Mouse (Mus musculus): ENCODE measurements around the gene Rgs9.

Gene Rgs9

DNA sequence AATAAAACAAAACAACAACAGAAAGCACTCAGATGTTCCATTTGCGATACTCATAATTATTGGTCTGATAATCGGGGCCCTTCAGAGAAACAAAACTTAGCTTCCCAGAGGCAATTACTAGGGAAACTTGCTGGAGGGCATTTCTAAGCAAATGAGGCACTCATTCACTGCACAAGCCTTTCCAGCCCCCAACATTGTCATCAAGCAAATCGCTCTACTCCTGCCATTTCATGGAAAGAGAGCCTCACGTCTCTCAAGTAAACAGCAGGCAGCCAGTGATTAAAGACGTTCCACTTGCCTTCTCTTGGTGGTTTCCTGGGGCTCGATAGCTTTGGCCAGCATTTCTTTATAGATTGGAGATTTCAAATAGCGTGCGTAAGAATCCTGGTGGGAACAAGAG, 60.1 kb downstream of the Rgs9 start:
- DNase-seq: no peak

DNA sequence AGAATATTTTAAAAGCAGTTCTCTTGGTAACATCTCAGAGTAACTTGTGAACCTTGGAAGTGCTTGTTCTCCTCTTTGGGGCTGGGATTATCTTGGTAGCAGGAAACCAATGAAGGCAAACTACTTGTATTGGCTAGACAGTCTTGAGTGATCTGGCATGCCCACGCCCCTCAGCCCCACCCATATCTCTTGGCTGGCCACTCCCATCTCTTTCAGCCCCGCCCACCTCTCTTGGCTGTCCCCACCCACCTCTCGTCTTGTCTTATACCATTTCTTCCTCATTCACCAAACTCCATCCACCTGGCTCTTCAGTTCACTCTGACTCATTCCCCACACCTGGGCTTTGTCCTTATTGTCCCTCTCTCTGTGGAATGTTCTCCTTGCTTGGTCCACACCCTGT, 64.3 kb downstream of the Rgs9 start:
- DNase-seq: no peak

DNA sequence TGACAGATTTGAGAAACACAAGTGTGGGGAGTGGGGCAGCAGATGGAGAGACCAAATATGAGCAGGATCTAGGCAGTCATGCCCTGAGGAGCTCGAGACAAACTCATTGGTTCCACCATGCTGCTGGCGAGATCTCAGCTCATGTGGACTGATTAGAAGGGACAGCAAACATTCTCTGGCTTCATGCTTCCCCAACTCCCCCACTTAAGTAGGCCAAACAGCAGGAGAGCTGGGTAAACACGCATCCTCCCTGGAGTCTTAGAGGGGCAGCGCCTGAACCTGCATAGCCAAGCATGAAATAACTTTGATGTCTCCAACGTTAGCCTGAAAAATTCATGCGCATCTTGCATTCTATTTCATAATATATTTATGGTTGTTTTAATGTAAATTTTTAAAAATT, 65.1 kb downstream of the Rgs9 start:
- no peak for DNase-seq

DNA sequence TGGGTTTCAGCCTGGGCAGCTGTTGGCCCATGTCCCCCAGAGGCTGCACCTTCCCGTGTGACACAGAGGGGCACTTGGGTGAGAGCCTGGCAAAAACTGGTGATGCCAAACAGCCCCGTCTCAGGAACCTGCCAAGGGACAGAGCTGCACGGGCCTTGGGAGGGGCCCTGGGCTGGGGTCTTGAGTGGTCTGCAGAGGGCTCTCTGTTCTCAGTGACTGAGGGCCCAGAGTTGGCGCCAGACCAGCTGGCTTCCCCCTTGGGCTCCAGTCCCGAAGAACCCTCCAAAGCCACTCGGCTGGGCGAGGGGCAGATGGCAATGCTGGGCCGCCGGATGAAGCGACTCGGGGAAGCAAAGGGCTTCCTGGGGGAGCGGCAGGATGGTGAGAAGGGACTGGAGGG, 70.8 kb downstream of the Rgs9 start:
- DNase-seq: peak; percentile 48

DNA sequence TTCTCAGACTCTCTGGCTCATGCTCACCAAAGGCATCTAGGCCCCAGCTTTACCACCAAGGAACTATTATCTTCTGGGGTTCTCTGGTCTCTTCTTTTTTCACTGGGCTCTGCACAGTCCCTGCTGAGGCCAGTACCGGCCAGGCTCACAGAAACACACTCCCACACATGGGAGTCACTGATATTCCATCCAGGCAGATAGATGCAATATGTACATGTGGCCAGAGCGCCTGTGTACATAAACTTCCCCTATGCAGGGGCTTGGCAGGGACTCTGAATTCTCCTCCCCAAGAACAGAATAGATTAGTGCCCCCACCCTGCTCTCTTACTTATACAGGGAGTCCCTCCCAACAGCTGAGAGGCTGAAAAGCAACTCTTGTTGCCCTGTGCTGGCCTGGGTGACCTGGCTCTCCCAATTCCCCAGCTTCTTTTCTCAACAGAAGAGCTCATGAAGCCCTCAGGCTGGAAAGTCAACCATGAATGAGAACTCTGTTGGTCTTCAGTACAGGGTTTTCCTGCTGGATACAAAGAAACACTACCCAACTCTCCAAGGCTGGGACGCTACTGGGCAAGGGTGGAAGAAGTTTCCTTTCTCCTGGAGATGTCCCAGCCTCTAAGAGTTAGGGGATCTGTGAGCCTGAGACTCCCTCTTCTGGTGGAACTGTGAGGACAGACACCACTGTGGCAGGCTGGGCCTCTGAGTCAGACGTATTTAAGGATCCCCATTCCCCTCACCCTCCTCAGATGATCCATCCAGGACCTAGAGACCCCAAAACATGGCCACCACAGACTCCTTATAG, 76.5 kb downstream of the Rgs9 start:
- no peak for DNase-seq

DNA sequence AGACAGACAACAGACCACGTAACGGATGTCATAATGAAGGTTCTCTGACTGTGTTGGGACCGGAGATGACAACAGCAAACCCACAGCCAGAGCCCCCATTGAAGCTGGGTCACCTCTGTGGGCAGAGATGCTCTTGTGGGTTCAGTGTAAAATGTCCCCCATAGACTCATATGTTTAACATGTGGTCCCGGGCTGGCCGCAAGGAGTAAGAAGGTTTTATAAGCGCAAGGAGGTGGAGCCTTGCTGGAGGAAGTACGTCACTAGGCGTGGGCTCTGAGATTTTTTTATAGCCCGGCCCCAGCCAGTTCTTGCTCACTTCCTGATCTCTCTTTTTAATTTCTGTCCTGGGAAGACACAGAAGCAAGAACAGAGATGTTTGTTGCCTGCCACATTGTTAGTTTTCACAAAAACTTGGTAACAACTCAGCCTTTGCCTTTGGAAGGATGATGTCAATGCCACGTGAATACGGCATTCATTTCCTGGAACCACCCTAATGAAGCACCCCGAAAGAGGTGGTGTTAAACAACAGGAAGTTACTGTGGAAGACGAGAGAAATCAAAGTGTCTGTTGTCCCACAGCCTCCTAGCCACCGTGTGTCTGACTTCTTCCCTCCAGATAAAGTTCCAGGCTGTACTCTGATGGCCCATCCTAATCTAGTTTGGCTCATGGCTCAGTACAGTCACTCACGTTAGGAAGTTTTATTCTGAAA, 79.1 kb downstream of the Rgs9 start:
- no peak for DNase-seq

DNA sequence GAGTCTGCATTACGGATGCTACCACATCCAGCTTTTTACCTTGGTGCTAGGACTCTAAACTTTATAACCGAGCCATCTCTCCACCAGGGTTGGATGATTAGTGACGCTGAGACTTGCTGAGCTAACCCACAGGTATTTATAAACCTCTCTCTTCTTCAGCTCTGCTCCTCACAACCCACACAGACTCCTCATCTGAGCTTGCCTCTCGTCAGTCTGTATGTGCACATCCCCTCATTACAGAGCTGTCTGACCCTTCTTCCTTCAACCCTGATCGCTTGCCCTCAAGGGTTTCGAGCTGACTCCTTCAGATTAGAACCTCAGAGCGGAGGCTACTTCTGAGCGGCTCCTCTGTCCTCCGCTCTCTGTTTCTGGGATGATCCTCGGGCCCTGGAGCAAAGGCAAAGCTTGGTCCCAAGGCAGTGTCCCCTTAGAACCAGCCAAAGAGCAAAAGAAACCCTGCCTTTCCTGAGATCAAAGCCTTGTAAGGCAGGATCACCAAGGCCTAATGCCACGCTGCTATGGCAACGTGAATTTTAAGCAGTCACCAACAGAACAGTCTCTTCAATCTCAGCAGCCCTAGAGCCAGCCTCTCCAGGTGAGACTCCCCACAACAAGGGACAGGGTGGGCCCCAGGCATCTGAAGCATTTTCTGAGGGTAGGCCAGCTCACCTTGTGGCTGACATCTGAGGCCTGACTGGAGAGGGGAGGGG, 79.9 kb downstream of the Rgs9 start:
- DNase-seq: no peak

DNA sequence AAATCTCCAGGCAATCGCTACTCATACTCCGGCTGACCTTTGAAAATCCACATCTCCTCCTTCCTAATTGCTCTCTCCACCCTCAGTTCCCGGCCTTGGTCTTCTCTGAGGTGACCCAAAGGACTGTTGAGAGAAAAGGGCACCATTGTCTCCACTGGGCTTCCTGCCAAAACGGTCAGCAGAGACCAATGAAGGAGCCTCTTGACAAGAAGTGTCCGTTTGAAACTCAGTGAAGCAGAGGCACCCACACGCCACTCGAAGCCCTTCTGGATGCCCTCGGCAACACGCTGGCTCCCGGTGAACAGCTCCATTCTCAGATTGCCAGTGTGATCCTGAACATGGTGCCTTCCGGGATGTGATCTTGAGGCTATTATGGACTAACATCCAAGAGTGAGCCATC, 87.2 kb downstream of the Rgs9 start:
- peak; percentile 23 for DNase-seq

DNA sequence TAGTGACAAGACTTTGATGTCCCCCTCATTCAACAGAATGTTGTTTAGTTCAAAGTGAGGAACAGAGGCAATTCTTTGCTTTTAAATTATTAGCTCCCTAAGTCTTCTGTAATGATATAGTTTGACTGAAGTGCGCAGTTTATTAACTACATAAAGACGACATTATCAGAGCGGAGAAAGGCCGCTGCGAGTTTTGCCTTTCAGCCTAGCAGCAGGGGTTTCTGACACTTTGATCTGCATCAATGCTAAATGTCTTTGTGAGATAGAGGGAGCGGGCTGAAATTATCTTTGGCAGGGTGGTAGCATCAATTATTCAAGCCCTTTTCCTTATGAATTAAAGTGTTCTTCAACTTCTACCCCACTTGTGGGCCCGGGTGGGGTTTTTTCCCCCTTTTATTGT, 87.6 kb downstream of the Rgs9 start:
- no peak for DNase-seq

DNA sequence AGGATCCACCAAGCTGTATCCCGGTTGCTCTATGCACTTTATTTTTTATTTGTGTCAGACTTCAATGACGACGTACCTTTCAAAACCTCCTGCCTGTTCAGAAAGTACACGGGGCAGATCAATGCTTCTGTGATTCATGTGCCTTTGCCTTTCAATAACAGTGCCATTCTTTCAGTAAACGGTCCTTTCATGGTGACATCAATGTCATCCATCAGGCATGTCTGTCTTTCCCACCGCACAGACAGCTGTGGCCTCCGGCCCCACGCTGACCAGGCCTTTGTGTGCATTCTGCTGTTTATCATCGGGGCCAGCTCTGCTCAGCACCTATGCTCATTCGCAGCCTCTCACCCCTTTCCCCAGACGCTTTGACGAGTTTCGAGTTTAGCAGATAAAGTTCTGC, 91.2 kb downstream of the Rgs9 start:
- DNase-seq: no peak

DNA sequence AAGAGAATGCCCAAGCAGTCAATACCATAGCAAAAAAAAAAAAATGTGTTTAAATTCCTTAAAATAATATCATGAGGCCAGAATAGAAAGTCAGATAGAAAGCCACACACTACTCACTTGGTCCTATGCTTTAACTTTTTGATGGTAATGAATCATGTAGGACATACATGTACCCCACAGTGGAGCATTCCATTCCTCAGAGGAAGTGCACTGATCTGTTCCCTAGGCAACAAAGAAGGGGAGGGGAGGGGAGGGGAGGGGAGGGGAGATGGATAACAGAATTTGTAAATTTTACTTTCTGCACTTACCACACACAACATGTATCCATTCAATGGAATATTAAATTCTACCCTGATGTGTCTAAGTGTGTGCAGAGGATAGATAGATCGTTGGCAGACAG, 91.9 kb downstream of the Rgs9 start:
- no peak for DNase-seq

DNA sequence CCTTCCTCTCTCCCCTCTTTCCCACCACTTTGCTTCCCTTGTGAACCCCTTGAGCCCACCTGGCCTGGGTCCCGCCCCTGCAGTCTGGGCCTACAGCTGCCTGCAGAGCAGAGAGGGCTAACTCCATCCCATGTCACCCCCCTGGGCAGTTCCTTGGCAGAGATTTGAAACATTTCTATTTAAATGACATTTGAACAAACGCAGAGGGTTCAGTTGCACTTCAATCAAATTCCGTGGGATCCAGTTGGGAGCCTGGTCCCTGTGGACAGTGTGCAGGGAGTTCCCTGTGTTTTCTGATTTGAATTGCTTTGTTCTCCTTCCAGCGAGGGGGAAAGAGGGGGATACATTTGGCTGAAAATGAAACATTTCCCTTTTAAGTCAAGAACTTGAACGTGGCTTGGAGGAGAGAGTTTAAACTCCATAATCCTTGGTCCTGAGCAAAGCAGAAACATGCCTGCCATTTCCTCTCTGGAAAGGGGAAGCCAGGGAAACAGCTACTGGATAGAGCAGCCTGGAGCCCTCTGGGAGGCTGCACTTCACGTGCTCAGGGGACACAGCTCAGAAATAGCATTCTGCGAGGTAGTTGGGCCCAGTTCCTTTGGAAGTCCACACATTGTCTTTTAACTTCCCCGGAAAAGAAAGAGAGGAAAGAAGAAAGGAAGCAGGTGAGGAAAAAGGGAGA, 98.2 kb downstream of the Rgs9 start:
- DNase-seq: no peak

DNA sequence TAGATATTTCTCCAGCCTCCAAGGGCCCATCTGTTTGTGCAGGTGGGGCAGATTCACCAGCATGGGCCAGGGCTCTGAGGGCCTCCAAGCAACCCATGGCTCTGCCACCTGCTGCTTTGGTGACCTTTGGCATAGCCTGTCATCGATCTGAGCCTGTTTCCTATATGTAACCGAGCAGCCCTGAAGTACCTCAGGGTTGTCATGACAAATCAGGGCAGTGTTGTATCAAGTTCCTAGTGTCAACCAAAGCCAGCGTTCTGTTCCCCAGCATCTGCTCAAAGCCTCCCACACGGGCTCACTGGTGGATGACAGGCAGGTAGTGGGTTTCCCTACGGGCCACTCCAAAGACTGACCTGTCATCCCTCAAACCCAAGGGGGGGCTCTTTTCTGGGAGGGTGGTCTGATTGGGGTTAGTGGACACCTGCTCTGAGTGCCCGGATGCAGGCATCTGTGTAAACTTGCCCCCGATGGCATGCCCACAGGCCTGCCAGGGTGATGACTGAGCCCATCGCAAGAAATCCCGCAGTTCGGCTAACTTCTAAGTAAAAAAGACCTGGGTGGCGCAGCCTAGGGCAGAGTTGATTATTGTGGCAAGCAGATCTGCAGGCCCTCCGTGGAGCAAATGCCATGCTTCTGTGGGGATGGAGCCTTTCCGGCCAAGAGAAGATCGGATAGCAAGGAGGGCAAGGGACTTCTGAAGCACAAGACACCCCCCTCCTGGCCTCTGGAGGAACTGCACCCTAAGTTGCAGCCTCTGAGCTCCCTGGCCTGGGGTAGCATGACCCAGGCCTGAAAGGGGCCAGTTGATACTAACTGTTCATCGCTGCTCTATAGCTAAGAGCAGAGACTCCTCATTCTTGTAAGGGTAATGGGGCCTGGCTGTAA, 105.0 kb downstream of the Rgs9 start:
- peak; percentile 78 for DNase-seq

DNA sequence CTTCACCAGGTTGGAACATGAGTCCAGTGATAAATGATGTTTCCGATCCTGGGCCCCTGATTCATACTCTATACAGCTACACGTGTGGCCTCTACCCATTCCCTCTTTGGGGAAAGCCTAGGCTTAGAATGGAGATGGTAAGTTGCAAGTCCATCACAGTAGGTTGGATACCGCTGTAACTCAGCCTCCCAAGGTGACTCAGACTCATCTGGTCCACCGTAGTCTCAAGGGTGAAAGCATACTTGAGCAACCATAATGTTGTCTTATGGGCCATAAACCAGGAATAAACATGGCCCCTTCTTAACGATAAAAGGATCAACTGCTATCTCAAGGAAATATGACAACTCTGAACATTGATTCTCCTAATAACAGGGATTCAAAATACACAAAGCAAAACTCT, 109.7 kb downstream of the Rgs9 start:
- DNase-seq: no peak

DNA sequence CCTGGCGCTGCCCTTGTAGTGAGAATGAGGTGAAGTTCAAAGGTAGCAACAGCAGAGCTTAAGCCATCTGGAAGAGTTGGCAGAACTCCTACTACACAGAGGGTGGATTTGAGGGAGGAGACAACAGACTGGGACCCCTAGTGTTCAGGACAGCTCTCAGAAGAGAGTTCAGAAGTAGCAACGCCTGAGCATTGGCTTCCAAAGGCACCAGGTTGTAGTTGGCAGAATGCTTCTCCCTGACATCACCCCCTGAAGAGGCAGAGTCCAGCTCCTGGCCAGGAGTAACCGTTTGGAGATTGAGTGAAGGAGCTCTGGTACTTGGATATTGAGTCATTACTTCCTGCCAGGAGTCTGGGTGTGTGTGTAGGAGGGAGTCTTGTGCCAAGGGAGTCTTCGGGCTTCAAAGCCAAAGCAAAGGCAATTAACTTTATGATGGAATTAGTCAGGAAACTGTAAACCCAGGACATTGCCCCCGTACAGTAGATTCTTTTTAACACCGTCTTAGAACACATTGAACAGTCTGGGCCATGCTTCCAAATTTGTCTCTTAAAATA, 110.2 kb downstream of the Rgs9 start:
- no peak for DNase-seq

DNA sequence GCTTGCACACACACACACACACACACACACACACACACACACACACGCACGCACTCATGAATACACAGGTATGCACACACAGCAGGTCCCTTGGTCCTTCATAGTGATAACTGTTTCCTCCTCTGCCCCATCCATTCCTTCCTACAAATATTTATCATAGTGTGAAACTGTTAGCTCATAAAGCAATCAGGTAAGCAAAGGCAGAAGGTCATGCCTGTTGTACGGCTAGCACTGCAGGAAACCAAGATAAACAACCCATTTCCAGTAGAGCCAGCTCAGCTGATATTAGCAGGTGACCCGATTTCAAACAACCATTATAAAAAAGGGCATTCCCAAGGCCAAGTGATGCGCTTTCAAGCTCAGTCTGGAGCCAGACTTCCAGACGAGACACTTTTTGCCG, 116.8 kb downstream of the Rgs9 start:
- no peak for DNase-seq

DNA sequence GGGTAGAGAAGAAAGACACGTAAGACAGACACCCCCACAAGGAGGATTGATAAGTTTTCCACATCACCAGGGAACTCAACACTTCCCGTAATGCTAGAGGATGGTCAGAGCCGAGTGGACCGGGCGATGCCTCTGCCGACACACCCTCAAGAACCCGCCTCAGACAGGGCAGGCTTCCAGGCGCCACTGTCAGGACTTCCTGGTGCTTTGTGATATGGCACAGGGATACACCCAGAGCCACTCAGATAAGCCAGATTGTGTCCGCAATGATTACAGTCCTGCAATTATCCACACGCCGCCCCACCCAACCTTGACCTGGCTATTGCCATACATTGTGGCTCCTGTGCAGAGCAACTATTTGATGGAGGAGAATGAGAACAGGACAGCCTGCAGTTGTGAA, 117.6 kb downstream of the Rgs9 start:
- no peak for DNase-seq

DNA sequence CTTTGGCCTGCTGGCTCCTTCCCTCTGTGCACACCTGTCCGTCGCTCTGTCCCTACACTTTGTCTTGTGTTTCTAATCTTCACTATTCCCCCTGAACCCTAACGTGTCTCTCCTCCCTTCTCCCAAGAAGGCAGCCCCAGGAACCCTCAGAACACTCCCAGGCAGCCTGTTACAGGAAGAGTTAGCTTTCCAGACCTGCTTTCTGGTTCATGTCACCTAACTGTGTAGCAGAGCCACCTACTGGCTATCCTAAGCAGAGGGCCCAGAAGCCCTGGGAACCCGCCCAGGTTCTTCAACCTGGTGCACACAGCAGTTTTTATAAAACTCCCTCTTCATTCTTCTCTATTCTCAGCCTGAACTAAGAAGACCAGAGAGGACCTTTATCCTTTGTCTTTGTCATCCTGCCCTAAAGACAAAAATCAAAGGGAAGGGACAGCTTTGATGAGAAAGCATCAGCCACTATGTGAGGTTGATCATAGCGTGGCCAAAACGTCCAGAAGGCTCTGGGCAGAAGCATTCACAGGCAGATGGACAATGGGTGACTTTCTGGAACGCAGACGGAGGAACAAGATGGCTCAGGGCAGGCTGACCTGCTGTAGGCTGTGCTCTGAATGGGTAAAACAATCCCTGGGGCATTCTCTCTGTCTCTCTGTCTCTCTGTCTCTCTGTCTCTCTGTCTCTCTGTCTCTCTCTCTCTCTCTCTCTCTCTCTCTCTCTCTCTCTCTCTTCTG, 119.0 kb downstream of the Rgs9 start:
- DNase-seq: peak; percentile 52

DNA sequence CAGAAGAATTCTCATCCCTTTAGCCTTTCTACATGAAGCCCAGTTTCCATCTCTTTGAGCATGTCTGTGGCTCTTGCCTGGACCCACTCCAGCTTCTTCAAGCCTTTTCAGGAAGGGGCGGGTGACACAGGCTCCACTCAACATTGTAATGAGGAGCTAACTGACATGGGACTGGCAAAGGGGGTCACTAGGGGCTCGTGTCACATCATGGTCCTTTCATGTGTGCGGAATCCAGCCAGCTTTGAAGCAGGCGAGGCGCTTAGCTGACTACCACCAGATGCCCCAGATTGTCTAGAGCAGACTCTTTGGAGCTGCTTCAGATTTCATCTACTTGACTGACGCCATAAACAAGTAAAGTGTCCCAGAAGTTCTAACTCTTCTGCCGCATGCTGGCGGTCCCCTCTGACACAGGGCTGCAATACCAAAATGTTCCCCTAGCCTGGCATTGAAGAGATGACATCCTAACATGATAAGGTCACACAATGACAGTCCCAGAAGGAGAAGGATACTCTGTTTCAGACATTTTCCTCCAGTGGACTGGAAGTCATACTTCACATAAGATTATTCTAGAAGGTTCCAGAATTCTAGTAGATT, 122.5 kb downstream of the Rgs9 start:
- no peak for DNase-seq
